Mouse (Mus musculus) spleen, adult 18-20 months (tissue): ENCODE measurements around the gene Havcr2.
"Not testable (repeated sequence)": the region's sequence is repeated elsewhere in the genome, so short reads cannot be mapped to it uniquely, and the experiment has no call there.

ENCODE experiments used
- DNase-seq, 2 experiments: peaks; one replicate each; pipeline ENCODE4 v3.0.0; 2022; ENCODE audit warnings: mixed read lengths in 2 of 2

Havcr2 gene

DNA sequence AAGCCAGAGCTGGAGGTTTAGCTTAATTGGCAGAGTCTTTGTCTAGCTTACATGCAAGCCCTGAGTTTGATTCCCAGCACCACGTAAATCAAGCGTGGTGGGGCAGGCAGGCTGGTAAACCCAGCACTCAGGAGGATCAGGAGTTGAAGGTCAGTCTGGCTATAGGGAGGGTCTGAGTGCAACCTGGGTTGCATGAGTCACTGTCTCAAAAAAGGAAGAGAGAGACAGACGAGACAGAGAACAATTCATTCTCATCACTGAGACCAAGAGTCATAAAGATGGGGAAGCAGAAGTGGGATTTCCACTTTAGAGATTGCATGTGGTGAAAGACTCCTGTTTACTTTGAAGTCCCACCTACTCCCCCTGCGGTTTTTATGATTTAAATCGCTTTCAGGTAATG is 6.6 kb downstream of the Havcr2 start:
- DNase-seq = no peak

- DNase-seq = no peak
Measured at GRCm38 (mm10) chr11:46461931-46462330, 7.2 kb downstream of the Havcr2 start.

DNA sequence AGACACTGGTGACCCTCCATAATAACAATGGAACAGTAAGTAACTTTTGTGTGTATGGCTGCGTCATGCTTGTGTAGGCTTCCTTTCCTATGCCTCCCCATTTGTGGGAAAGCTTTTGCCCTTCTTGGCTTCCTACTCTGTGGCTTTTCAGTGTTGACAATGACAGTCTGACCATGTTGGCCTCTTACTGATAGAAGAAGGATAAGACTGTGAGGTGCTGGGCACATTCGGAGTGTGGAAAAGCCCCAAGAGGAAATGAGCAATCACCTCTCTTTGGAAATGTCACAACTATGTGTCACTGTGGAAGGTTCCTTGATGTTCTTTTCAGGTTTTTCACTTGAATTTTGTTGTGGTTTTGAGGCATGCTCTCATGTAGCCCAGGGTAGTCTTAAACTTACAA is 12.1 kb downstream of the Havcr2 start:
- DNase-seq = no peak

DNA sequence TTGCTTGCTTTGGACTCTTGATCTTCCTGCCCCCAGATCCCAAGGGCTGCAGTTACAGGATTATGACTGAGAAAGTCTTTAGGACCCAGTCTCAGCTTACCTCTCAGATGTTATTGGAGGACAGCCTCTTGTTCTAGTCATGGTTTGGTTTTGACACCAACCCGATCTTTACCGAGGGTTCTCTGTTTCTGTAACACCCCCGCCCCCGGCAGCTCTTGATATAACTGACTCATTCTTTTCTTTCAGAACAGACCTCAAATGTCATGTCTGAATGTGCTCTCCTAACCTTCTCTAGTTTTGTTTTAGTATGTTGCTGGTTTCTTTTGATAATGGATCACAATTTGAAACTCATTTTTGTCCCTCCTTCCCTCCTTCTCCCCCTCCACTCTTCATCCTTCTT is 19.5 kb downstream of the Havcr2 start:
- DNase-seq = no peak

GRCm38 (mm10) chr11:46479311-46479710 is 24.6 kb downstream of the Havcr2 start:
- DNase-seq = no peak

- no peak for DNase-seq
Measured at GRCm38 (mm10) chr11:46480517-46480916, 25.8 kb downstream of the Havcr2 start.

GRCm38 (mm10) chr11:46488231-46488630 is 33.5 kb downstream of the Havcr2 start:
- no peak for DNase-seq

- DNase-seq = no peak
Measured at GRCm38 (mm10) chr11:46488650-46489049, 33.9 kb downstream of the Havcr2 start.

DNA sequence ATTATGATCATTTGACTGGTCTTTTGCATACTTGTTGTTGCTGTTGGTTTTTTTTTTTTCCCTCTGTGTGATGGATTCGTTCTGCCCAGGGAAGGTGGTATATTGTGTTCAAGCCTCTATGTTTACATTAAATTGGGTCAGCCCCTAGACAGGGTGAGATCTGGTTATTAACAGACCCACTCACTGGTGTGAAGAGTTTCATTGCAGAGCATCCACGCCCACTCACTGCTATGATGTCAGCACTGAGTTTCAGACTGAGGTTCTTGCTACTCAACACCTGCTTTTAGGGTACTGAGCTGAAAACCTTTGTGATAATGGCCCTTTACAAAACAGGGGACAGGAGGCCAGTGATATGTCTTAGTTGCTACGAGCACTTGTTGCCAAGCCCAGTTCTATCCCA is 52.4 kb downstream of the Havcr2 start:
- no peak for DNase-seq

DNA sequence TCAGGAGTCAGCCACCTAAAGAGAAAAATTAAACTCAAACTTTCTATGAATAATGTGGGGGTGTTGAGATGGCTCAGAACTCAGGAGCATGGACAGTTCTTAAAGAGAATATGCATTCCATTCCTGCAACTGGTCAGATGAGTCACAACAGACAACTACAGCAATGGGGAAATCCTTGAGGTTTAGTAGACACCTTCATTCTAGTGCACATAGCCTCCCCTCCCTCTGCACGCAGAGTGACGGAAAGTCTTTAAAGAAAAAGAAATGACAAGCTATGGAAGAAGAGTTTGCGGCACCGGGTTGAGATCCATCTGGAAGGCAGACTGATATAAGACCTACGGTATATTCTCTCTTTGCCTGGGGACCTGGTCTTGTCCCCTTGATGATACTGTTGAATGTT is 55.2 kb downstream of the Havcr2 start:
- no peak for DNase-seq

- not testable (repeated sequence) for DNase-seq
Measured at GRCm38 (mm10) chr11:46521341-46521740, 66.6 kb downstream of the Havcr2 start.

DNA sequence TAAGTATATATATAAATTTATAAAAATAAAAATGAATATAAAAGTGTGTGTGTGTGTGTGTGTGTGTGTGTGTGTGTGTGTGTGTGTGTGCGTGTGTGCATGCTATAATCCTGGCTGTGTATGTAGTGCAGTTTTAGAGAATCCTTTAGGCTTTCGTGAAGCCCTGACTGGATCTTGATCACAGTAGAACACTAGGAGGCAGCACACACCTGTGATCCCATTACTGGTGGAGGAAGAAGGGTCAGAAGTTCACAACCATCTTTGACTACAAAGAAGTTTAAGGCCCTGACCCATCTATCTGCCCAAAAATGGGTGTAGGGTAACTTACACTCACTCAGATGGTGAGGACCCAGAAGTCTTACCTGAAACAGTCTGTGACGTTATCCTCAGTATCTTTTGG is 68.0 kb downstream of the Havcr2 start:
- DNase-seq = no peak

DNA sequence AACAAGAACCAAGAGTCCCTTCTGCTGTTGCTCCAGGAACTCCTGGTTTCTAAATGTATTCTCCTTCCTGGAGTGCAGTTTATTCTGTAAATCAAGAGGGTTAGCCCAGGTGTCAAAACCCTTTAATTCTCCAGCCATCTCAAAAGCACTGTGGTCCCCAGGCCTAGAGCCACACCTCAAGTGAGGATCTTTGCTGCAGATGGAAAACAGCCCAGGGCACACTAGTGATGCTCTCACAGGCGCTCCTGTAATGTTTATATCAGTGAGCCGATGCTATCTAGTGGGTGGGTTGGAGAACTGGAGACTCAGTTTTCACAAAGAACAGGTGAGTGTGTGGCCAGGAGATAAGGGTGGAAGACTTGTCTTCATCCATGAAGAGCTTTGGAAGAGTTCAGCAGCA is 69.2 kb downstream of the Havcr2 start, which contains the start of gene Gm12169:
Gene Gm12169, plus strand, starts transcription at position 301 of the 400 bp plus-strand sequence.
- DNase-seq = no peak

GRCm38 (mm10) chr11:46530149-46530548 is 75.4 kb downstream of the Havcr2 start:
- DNase-seq = no peak
